Mouse (Mus musculus) MEL (cell line): ENCODE results near the gene Atp8a2.

Source experiments
- GATA1 ChIP-seq: IDR thresholded peaks from 2 replicates; pipeline ENCODE4 v1.6.1; 2011; ENCODE audit warnings: low read depth, low read length, improper control_type of control experiment
- HCFC1 ChIP-seq: IDR thresholded peaks from 2 replicates; pipeline ENCODE4 v1.6.1; 2012; ENCODE audit warnings: low read depth, mild to moderate bottlenecking, inconsistent platforms, low read length, improper control_type of control experiment, moderate library complexity
- KAT2A ChIP-seq: conservative IDR thresholded peaks from 2 replicates; pipeline ENCODE4 v1.6.1; 2012; ENCODE audit warnings: low read depth, low read length, improper control_type of control experiment, inconsistent platforms
- TCF12 ChIP-seq: IDR thresholded peaks from 2 replicates; pipeline ENCODE4 v1.6.1; 2014; ENCODE audit warnings: low read depth, mild to moderate bottlenecking, inconsistent platforms, low read length, improper control_type of control experiment, moderate library complexity
- USF1 ChIP-seq: IDR thresholded peaks from 2 replicates; pipeline ENCODE4 v1.6.1; 2014; ENCODE audit warnings: low read depth, mild to moderate bottlenecking, inconsistent platforms, low read length, improper control_type of control experiment, moderate library complexity
- ZNF384 ChIP-seq: IDR thresholded peaks from 2 replicates; pipeline ENCODE4 v1.6.1; 2012; ENCODE audit warnings: low read depth, mild to moderate bottlenecking, inconsistent platforms, low read length, improper control_type of control experiment

DNA sequence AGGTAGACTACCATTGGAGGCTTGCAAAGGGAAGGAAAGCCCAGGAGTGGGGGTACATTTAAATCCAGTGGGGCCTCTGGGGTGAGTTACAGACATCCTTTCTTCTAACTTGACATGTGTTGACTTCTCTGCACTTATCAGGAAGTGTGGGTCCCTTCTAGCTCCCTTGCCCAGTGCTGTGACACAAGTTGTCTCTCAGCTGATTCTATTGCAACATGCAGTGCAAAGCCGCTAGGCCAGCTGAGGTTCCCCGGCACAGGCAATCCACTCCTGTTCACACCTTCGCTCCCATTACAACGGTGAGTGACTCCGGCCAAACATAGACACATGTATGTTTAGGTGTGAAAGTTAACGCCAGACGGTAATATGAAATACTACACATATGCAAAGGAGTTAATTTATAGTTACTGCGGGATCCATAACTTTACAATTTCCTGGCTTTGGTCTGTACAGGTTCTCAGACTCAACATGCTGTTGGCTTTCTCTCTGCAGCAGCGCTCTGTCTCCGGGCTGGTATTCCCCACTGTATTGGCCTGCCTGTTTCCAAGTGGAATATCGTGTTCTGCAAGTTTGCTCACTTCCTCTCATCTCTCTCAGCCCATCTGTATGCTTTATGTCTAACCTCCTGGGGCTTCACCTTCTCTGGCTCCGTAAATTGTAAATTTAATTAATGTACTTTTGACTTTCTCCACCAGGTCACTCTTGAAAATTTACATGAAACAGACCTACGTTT, 491.5 kb downstream of the Atp8a2 start:
- TF ChIP-seq HCFC1 (no peak), TCF12 (no peak), USF1 (no peak), KAT2A (no peak), ZNF384 (no peak), GATA1 (no peak)
